Mouse (Mus musculus): ENCODE results near the gene Gnb3. TPM values are rescaled to one million over a fixed set of nuclear protein-coding genes. Genes with fewer than 3 reads are reported as not detected.
"Not testable (repeated sequence)": the region's sequence is repeated elsewhere in the genome, so short reads cannot be mapped to it uniquely, and the experiment has no call there.

Gene Gnb3
- polyA plus RNA-seq, 1 experiment from 2014 or later: 1.0 TPM

GRCm38 (mm10) chr6:124856916-124857839 is 17.1 kb upstream of the Gnb3 start, which contains the start of gene P3h3:
P3h3 (minus strand) TSS chr6:124857752.
- peak within 1 kb of the TSS; percentile 99 for H3K27ac ChIP-seq
- peak within 1 kb of the TSS; percentile 86 for H3K4me3 ChIP-seq (replicated peaks)
- under 1% methylated on average over 83 of the region's 86 CpGs for WGBS
- peaks cover 12% of the 10 kb centered on the region; the same call in 1 of the 2 replicates for H3K27me3 ChIP-seq
- H3K4me2 ChIP-seq: peak within 1 kb of the TSS; percentile 80
- H3K9ac ChIP-seq (replicated peaks): peak within 1 kb of the TSS; percentile 99
- no peaks in the 10 kb centered on the region for H3K9me3 ChIP-seq
- ATAC-seq (ENCODE audit: insufficient number of reproducible peaks, insufficient read depth, low FRiP score, low TSS enrichment, low read depth): peak; percentile 83
- H3K36me3 ChIP-seq: peaks cover 32% of the 10 kb centered on the region
- H3K4me1 ChIP-seq (replicated peaks): peaks cover 44% of the 10 kb centered on the region

- Histone ChIP-seq H3K36me3 (peaks cover 39% of the 10 kb centered on the region), H3K4me2 (peak overlapping the region; percentile 80), H3K4me1 (replicated peaks) (peaks cover 35% of the 10 kb centered on the region), H3K9me3 (no peaks in the 10 kb centered on the region), H3K27me3 (peaks cover 4% of the 10 kb centered on the region; the same call in 1 of the 2 replicates), H3K9ac (replicated peaks) (peak overlapping the region; percentile 99), H3K4me3 (replicated peaks) (peak overlapping the region; percentile 86), H3K27ac (peak overlapping the region; percentile 99)
- WGBS: 5% methylated on average over 14 of the region's 14 CpGs
- ATAC-seq (ENCODE audit: insufficient number of reproducible peaks, insufficient read depth, low FRiP score, low TSS enrichment, low read depth): peak; percentile 72
Observed at GRCm38 (mm10) chr6:124856321-124856720, 16.2 kb upstream of the Gnb3 start.

- no peak overlapping the region for H3K27ac ChIP-seq
Observed at GRCm38 (mm10) chr6:124854647-124855046, 14.6 kb upstream of the Gnb3 start.

GRCm38 (mm10) chr6:124850535-124850934 is 10.5 kb upstream of the Gnb3 start:
- H3K27me3 ChIP-seq: no peaks in the 10 kb centered on the region
- no peak overlapping the region for H3K27ac ChIP-seq
- peaks cover 2% of the 10 kb centered on the region; the same call in 1 of the 2 replicates for H3K4me1 ChIP-seq (replicated peaks)
- no peak overlapping the region for H3K4me2 ChIP-seq
- no peak overlapping the region for H3K4me3 ChIP-seq (replicated peaks)
- no peak overlapping the region for H3K9ac ChIP-seq (replicated peaks)
- H3K36me3 ChIP-seq: peaks cover 75% of the 10 kb centered on the region
- 50% methylated on average over 8 of the region's 8 CpGs for WGBS
- H3K9me3 ChIP-seq: no peaks in the 10 kb centered on the region
- no peak for ATAC-seq (ENCODE audit: insufficient number of reproducible peaks, insufficient read depth, low FRiP score, low TSS enrichment, low read depth)

More at GRCm38 (mm10) chr6:124854647-124855046, 14.6 kb upstream of the Gnb3 start:
- no peaks in the 10 kb centered on the region for H3K9me3 ChIP-seq
- no peak overlapping the region for H3K9ac ChIP-seq (replicated peaks)
- peaks cover 50% of the 10 kb centered on the region for H3K36me3 ChIP-seq
- 75% methylated on average over 12 of the region's 12 CpGs for WGBS
- no peak overlapping the region for H3K4me3 ChIP-seq (replicated peaks)
- ATAC-seq (ENCODE audit: insufficient number of reproducible peaks, insufficient read depth, low FRiP score, low TSS enrichment, low read depth): no peak
- peaks cover 4% of the 10 kb centered on the region; the same call in 1 of the 2 replicates for H3K27me3 ChIP-seq
- peaks cover 27% of the 10 kb centered on the region for H3K4me1 ChIP-seq (replicated peaks)
- H3K4me2 ChIP-seq: no peak overlapping the region

GRCm38 (mm10) chr6:124847305-124847704 is 7.2 kb upstream of the Gnb3 start:
- ATAC-seq (ENCODE audit: insufficient number of reproducible peaks, insufficient read depth, low FRiP score, low TSS enrichment, low read depth): peak; percentile 60
- H3K27me3 ChIP-seq: no peaks in the 10 kb centered on the region
- no peak overlapping the region for H3K4me2 ChIP-seq
- no peaks in the 10 kb centered on the region for H3K4me1 ChIP-seq (replicated peaks)
- no peak overlapping the region for H3K4me3 ChIP-seq (replicated peaks)
- H3K36me3 ChIP-seq: peaks cover 73% of the 10 kb centered on the region
- no peaks in the 10 kb centered on the region for H3K9me3 ChIP-seq
- 15% methylated on average over 9 of the region's 9 CpGs for whole genome bisulfite sequencing
- no peak overlapping the region for H3K9ac ChIP-seq (replicated peaks)
- H3K27ac ChIP-seq: no peak overlapping the region

- H3K4me1 ChIP-seq (replicated peaks): peaks cover 41% of the 10 kb centered on the region
- H3K36me3 ChIP-seq: peaks cover 41% of the 10 kb centered on the region
- H3K4me2 ChIP-seq: peak overlapping the region; percentile 32; the same call in 1 of the 2 replicates
- H3K4me3 ChIP-seq (replicated peaks): no peak overlapping the region
- H3K9ac ChIP-seq (replicated peaks): peak overlapping the region; percentile 40
- H3K27me3 ChIP-seq: no peaks in the 10 kb centered on the region
- no peak for ATAC-seq (ENCODE audit: insufficient number of reproducible peaks, insufficient read depth, low FRiP score, low TSS enrichment, low read depth)
- no peaks in the 10 kb centered on the region for H3K9me3 ChIP-seq
- WGBS: 10% methylated on average over 8 of the region's 8 CpGs
- H3K27ac ChIP-seq: 0 out of 2 replicates have a peak overlapping the region, but pooled peaks have one; percentile 8
Observed at GRCm38 (mm10) chr6:124839805-124840204, 270 bp downstream of the Gnb3 start.

- H3K4me3 ChIP-seq (replicated peaks): no peak overlapping the region
- H3K27me3 ChIP-seq: no peaks in the 10 kb centered on the region
- H3K4me1 ChIP-seq (replicated peaks): peaks cover 51% of the 10 kb centered on the region
- no peak overlapping the region for H3K4me2 ChIP-seq
- no peak for ATAC-seq (ENCODE audit: insufficient number of reproducible peaks, insufficient read depth, low FRiP score, low TSS enrichment, low read depth)
- peaks cover 42% of the 10 kb centered on the region for H3K36me3 ChIP-seq
- WGBS: 80% methylated on average over 7 of the region's 7 CpGs
- no peaks in the 10 kb centered on the region for H3K9me3 ChIP-seq
- H3K9ac ChIP-seq (replicated peaks): no peak overlapping the region
- H3K27ac ChIP-seq: no peak overlapping the region
Observed at GRCm38 (mm10) chr6:124836411-124836810, 3.7 kb downstream of the Gnb3 start.

- Histone ChIP-seq H3K9me3 (no peaks in the 10 kb centered on the region), H3K4me1 (replicated peaks) (peaks cover 57% of the 10 kb centered on the region), H3K36me3 (peaks cover 34% of the 10 kb centered on the region), H3K4me3 (replicated peaks) (no peak overlapping the region), H3K27me3 (no peaks in the 10 kb centered on the region), H3K4me2 (no peak overlapping the region), H3K9ac (replicated peaks) (no peak overlapping the region; the same call in 1 of the 2 replicates), H3K27ac (peak overlapping the region; percentile 47; the same call in 1 of the 2 replicates)
- 31% methylated on average over 10 of the region's 10 CpGs for WGBS
- ATAC-seq (ENCODE audit: insufficient number of reproducible peaks, insufficient read depth, low FRiP score, low TSS enrichment, low read depth): no peak
Observed at GRCm38 (mm10) chr6:124835531-124835930, 4.5 kb downstream of the Gnb3 start.

- ATAC-seq (ENCODE audit: insufficient number of reproducible peaks, insufficient read depth, low FRiP score, low TSS enrichment, low read depth): no peak
- WGBS: 82% methylated on average over 6 of the region's 6 CpGs
- Histone ChIP-seq H3K4me1 (replicated peaks) (peaks cover 51% of the 10 kb centered on the region), H3K9ac (replicated peaks) (no peak overlapping the region; the same call in 1 of the 2 replicates), H3K27ac (no peak overlapping the region), H3K4me3 (replicated peaks) (no peak overlapping the region), H3K27me3 (no peaks in the 10 kb centered on the region), H3K9me3 (no peaks in the 10 kb centered on the region), H3K36me3 (peaks cover 32% of the 10 kb centered on the region), H3K4me2 (no peak overlapping the region)
Observed at GRCm38 (mm10) chr6:124834512-124835081, 5.5 kb downstream of the Gnb3 start.

GRCm38 (mm10) chr6:124831649-124832048 is 8.4 kb downstream of the Gnb3 start:
- 93% methylated on average over 8 of the region's 8 CpGs for WGBS
- H3K27ac ChIP-seq: no peak overlapping the region
- H3K27me3 ChIP-seq: no peaks in the 10 kb centered on the region
- H3K9ac ChIP-seq (replicated peaks): no peak overlapping the region
- no peaks in the 10 kb centered on the region for H3K9me3 ChIP-seq
- ATAC-seq (ENCODE audit: insufficient number of reproducible peaks, insufficient read depth, low FRiP score, low TSS enrichment, low read depth): no peak
- peak overlapping the region; percentile 72 for H3K4me2 ChIP-seq
- peak overlapping the region; percentile 59; the same call in 1 of the 2 replicates for H3K4me3 ChIP-seq (replicated peaks)
- H3K36me3 ChIP-seq: peaks cover 40% of the 10 kb centered on the region
- H3K4me1 ChIP-seq (replicated peaks): peaks cover 38% of the 10 kb centered on the region

GRCm38 (mm10) chr6:124831199-124831598 is 8.9 kb downstream of the Gnb3 start:
- not testable (repeated sequence) for H3K9ac ChIP-seq (replicated peaks); H3K9me3 ChIP-seq; H3K27me3 ChIP-seq; ATAC-seq (ENCODE audit: insufficient number of reproducible peaks, insufficient read depth, low FRiP score, low TSS enrichment, low read depth); H3K27ac ChIP-seq
- WGBS: 96% methylated on average over 4 of the region's 4 CpGs
- H3K4me1 ChIP-seq (replicated peaks): peaks cover 38% of the 10 kb centered on the region
- H3K4me2 ChIP-seq: peak overlapping the region; percentile 72
- H3K4me3 ChIP-seq (replicated peaks): peak overlapping the region; percentile 59
- peaks cover 43% of the 10 kb centered on the region for H3K36me3 ChIP-seq

Measured in limb, embryonic 12.5 days (tissue).